Mouse (Mus musculus) CD8-positive naive resting alpha-beta T cell, adult 57 days (primary cell): ENCODE results near the gene Arrdc4. TPM values are rescaled to one million over a fixed set of nuclear protein-coding genes. Genes with fewer than 3 reads are reported as not detected.

Source experiments
- total RNA-seq: library from RNA; stranded (reverse); gene quantifications from one replicate; pipeline ENCODE4 v1.2.4, GENCODE M21; 2023

The Arrdc4 gene
- total RNA-seq: 2.3 TPM

DNA sequence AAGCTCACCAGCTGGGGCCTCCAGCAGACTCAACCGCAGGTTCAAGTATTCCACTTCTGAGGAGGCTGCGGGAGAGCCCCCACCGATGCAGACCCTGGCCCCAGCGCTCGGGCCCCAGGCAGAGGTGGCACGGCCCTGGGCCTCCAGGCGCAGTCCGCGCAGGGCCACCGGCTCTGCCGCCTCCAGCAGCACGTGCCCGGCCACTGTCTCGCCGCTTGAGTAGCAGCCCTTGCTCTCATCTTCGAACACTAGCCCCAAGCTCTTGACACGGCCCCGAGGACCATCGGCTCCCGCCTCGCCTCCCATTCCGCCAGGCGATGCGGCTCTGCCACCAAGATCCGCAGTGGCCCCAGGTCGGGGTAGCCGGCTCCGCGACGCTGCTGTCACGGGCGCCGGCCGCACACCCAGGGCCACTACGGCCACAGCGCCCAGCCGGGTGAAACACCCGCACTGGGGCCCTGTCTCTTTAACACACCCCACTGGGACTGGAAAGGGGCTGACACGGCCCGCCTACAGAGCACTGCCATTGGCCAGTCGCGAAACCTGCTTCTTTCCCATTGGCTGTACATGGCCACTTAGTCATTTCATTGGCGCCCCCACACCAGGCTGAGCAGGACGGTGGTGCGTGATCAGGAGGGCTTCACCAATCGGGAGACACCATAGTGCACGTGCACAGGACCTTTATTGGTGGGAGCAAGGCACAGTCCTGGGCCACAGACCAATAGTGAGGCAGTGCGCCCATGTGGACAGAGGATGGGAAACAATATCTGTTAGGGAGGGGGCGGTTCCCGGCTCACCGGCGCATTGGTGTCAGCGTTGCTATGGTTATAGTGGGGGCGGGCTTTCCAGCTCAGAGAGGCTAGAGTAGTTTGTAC lies at the start of gene Arrdc4:
Arrdc4 (minus strand) TSS at position 481 of the 875 bp plus-strand sequence.

